Mouse (Mus musculus): Measurements from ENCODE around the gene Prdm5. TPM values are rescaled to one million over a fixed set of nuclear protein-coding genes. Genes with fewer than 3 reads are reported as not detected.

Gene Prdm5
- total RNA-seq, 2 experiments from 2014 or later: 1.8 to 2.7 TPM

- DNase-seq: no peak
- no peak for TF ChIP-seq CTCF (IDR thresholded peaks at IDR 0.05)
- intact Hi-C loops (cut with DNase I): no loop called here
- Histone ChIP-seq H3K27ac (no peak overlapping the region), H3K4me3 (no peak overlapping the region)
Observed at GRCm38 (mm10) chr6:65921703-65922102, 142.9 kb downstream of the Prdm5 start.

- H3K27ac ChIP-seq: no peak overlapping the region
- H3K4me3 ChIP-seq: no peak overlapping the region
- no peak for DNase-seq
- TF ChIP-seq CTCF (IDR thresholded peaks at IDR 0.05): no peak
- intact Hi-C loops (cut with DNase I): no loop called here
Observed at GRCm38 (mm10) chr6:65923501-65924084, 144.8 kb downstream of the Prdm5 start.

- no peak for DNase-seq
- intact Hi-C loops (cut with DNase I): no loop called here
- no peak for TF ChIP-seq CTCF (IDR thresholded peaks at IDR 0.05)
- Histone ChIP-seq H3K4me3 (no peak overlapping the region), H3K27ac (no peak overlapping the region)
Observed at GRCm38 (mm10) chr6:65925737-65926333, 147.0 kb downstream of the Prdm5 start.

GRCm38 (mm10) chr6:65930523-65930922 lies 151.7 kb downstream of the Prdm5 start:
- Histone ChIP-seq H3K4me3 (no peak overlapping the region), H3K27ac (no peak overlapping the region)
- TF ChIP-seq CTCF (IDR thresholded peaks at IDR 0.05): no peak
- DNase-seq: no peak
- intact Hi-C loops (cut with DNase I): no loop called here

- no peak for DNase-seq
- TF ChIP-seq CTCF (IDR thresholded peaks at IDR 0.05): no peak
- intact Hi-C loops (cut with DNase I): no loop called here
- Histone ChIP-seq H3K4me3 (no peak overlapping the region), H3K27ac (no peak overlapping the region)
Observed at GRCm38 (mm10) chr6:65932776-65933175, 154.0 kb downstream of the Prdm5 start.

- no peak for TF ChIP-seq CTCF (IDR thresholded peaks at IDR 0.05)
Observed at GRCm38 (mm10) chr6:65933177-65933576, 154.4 kb downstream of the Prdm5 start.

GRCm38 (mm10) chr6:65935566-65936281 lies 156.9 kb downstream of the Prdm5 start:
- intact Hi-C loops (cut with DNase I): no loop called here
- no peak for DNase-seq
- no peak for TF ChIP-seq CTCF (IDR thresholded peaks at IDR 0.05)
- no peak overlapping the region for H3K27ac ChIP-seq
- no peak overlapping the region for H3K4me3 ChIP-seq

More at GRCm38 (mm10) chr6:65933177-65933576, 154.4 kb downstream of the Prdm5 start:
- intact Hi-C loops (cut with DNase I): no loop called here
- no peak overlapping the region for H3K4me3 ChIP-seq
- no peak overlapping the region for H3K27ac ChIP-seq
- DNase-seq: no peak

GRCm38 (mm10) chr6:65950492-65950891 lies 171.7 kb downstream of the Prdm5 start:
- no peak for TF ChIP-seq CTCF (IDR thresholded peaks at IDR 0.05)
- DNase-seq: no peak
- H3K4me3 ChIP-seq: no peak overlapping the region
- intact Hi-C loops (cut with DNase I): no loop called here
- no peak overlapping the region for H3K27ac ChIP-seq

GRCm38 (mm10) chr6:65952309-65952708 lies 173.5 kb downstream of the Prdm5 start, which contains the start of gene 4930544G11Rik:
4930544G11Rik (plus strand) TSS chr6:65952609.
- TF ChIP-seq CTCF (IDR thresholded peaks at IDR 0.05): no peak
- H3K27ac ChIP-seq: no peak within 1 kb of the TSS
- intact Hi-C loops (cut with DNase I): no loop called here
- no peak within 1 kb of the TSS for H3K4me3 ChIP-seq
- no peak for DNase-seq

- TF ChIP-seq CTCF (IDR thresholded peaks at IDR 0.05): no peak
- H3K4me3 ChIP-seq: no peak overlapping the region
- no peak overlapping the region for H3K27ac ChIP-seq
- intact Hi-C loops (cut with DNase I): no loop called here
- DNase-seq: no peak
Observed at GRCm38 (mm10) chr6:65969386-65970111, 190.8 kb downstream of the Prdm5 start.

GRCm38 (mm10) chr6:65970410-65970809 lies 191.6 kb downstream of the Prdm5 start:
- H3K27ac ChIP-seq: no peak overlapping the region
- intact Hi-C loops (cut with DNase I): no loop called here
- no peak for DNase-seq
- no peak for TF ChIP-seq CTCF (IDR thresholded peaks at IDR 0.05)
- H3K4me3 ChIP-seq: no peak overlapping the region

Other genes with a start within 250 kb of the Prdm5 start
- gene Ndnf, start 107.4 kb upstream of the Prdm5 start, total RNA-seq (2021): under 1 TPM; 0.03 to 0.36 TPM
- not detected for gene 4930544G11Rik, start 173.6 kb downstream of the Prdm5 start, total RNA-seq (2021)

All from gastrocnemius, adult 2 months (tissue).